Mouse (Mus musculus) layer of hippocampus, postnatal 25 days (tissue): ENCODE results near the gene Garnl3. TPM values are rescaled to one million over a fixed set of nuclear protein-coding genes. Genes with fewer than 3 reads are reported as not detected.
"Not testable (repeated sequence)": the region's sequence is repeated elsewhere in the genome, so short reads cannot be mapped to it uniquely, and the experiment has no call there.

Experiments used
- DNase-seq, 2 experiments: peaks; one replicate each; pipeline ENCODE4 v3.0.0; 2022; ENCODE audit warnings: mixed read lengths in 2 of 2, low spot score in 1 of 2; ENCODE audit errors: extremely low spot score in 1 of 2
- total RNA-seq, 2 experiments: library from RNA; stranded (reverse); gene quantifications; 2 replicates each; pipeline ENCODE4 v1.2.3; 2021

The Garnl3 gene
- total RNA-seq, 2 experiments from 2014 or later, result 37.5 to 44.8 TPM

- no peak for DNase-seq
Observed at GRCm38 (mm10) chr2:33158895-33159294, 27.4 kb upstream of the Garnl3 start.

DNA sequence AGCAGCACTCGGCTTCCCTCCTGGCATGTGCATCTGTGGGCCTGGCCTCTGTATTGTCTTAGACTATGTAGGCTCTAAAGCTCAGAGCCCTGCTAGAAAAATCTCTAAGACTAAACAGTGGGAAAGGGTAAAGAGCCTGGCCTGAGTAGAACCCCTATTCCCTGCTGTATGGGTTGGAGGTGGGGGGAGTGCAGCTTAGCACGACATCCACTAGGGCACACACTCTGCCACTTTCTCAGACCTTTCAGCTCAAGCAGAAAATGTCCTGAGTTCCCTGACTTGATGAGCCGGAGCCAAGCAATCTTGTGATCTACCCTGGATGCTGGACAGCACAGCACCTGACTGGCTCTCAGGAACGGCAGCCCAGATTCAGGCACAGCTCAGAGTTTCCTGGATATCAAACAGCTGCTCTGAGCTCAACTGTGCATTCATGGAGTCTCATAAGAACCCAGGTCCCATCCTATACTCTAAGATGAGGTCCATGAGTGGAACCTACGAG, 24.9 kb upstream of the Garnl3 start:
- DNase-seq, result no peak

DNA sequence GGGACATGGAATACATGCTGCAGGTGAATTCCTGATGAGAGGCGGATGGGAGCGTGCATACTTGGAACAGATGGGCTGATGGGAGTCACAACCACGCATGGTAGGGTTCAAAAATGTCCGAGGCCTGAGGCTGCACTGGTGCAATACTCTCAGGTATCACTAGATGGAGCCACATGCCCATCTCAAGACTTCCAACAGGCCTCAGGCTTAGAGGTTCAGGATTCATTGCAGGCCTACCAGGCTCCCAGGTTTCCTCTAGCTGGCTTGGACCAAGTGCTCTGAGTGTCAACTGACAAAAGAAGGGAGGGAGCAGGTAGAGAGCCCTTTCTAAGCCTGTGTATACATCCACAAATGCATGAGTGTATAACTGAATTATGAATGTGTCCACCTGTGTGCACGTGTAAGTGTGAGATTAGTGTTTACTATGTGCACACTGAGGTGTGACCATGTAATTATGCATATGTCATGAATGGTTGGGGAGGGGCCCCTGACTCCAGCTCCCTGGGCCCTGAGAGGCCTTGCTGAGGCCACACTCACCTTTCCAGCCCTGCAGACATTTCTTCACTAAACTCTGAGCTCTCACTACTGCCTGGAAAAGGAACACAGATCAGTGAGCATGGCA, 23.4 kb upstream of the Garnl3 start:
- DNase-seq, result peak; percentile 66 to 83

GRCm38 (mm10) chr2:33146994-33147393, 15.5 kb upstream of the Garnl3 start:
- DNase-seq, result no peak

DNA sequence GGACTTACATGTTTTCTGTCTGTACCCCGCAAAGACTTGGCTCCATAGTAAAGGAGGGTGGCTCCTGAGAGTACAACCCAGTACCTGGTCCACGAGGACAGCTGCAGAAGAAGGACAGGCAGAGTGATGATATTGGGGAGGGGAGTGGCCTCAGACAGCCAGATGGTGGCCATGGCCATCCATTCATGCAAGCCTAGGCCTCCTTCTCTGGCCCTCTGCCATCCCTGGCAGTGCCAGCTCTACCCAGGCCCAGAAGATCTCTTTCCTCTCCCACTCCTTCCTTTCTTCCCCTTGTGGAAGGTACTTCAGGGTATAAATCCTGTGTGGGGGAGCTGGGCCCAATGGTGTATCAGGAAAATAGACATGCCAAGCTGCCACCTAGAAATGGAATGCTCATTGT, 11.8 kb upstream of the Garnl3 start:
- no peak for DNase-seq

GRCm38 (mm10) chr2:33138491-33138890, 7.0 kb upstream of the Garnl3 start:
- no peak for DNase-seq

- DNase-seq, result no peak
Observed at GRCm38 (mm10) chr2:33137731-33138130, 6.3 kb upstream of the Garnl3 start.

DNA sequence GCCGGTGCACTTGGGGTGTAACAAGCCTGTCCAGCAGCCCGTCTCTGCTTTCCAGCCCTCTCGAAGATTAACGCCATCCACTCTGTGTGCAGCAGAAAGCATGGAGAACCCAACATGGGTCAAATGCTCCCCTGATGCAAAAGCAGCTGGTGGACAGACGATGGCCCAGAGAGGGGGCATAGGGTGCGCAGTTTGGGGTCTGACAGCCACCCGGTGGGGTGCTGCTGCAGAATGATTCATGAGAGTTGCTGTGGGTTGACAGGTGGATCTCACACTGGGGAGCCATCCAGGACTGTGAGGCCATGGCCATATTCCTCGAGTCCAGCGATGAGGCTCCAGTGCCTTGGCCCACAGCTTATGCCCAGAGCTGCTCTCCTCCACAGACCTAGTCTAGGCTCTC, 5.8 kb upstream of the Garnl3 start:
- no peak for DNase-seq

- DNase-seq, result no peak
Observed at GRCm38 (mm10) chr2:33136366-33136765, 4.9 kb upstream of the Garnl3 start.

DNA sequence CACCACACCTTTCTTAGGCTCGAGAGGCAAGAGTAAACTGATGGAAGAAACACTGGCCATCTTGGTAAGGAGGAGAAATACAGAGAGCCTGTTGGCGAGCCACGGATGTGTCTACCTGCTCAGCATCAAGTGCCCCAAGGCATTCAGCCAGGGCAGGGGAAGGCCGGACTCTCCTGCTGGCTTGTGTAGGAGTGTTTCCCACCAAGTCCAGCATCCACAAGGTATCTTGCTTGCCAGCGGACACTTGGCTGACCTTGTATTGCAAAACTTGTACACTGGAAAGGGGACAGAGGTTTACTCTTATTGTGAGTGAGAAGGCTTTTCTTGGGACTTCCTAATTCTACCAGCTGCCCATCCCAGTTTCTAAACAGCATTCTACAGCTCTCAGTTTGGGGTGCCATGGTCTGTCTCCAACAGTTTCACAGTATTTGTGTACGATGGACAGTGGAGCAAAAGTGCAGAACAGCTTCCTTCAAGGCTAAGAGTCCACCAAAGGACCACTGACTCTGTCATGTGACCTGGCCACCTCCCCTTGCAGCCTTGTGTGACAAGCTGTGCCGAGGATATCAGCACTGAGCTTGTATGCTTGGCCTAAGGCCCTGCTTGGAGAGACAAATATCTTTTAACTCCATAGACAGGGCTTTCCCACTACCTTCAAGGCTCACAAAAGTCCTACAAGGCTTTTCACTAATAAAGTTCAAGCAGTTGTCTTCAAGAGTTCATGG, 3.5 kb upstream of the Garnl3 start:
- DNase-seq, result no peak

DNA sequence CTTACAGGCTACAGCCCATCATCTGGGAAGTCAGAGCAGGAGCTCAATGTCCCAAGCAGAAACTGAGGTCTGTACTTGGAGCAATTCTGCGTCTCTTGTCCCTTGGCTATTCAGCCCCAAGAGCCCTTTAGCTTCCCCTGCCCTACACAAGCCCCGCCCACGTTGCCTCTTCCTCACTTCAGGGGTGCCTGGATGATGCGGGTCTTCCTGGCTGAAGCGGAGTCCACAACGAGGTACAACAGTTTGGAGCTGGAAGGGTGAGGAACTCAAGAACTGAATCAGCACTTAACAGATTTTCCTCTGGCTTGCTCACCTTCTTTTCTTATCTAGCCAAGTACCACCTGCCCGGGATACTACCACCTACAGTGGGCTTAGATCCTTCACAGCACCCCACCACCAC, 852 bp upstream of the Garnl3 start:
- no peak for DNase-seq

DNA sequence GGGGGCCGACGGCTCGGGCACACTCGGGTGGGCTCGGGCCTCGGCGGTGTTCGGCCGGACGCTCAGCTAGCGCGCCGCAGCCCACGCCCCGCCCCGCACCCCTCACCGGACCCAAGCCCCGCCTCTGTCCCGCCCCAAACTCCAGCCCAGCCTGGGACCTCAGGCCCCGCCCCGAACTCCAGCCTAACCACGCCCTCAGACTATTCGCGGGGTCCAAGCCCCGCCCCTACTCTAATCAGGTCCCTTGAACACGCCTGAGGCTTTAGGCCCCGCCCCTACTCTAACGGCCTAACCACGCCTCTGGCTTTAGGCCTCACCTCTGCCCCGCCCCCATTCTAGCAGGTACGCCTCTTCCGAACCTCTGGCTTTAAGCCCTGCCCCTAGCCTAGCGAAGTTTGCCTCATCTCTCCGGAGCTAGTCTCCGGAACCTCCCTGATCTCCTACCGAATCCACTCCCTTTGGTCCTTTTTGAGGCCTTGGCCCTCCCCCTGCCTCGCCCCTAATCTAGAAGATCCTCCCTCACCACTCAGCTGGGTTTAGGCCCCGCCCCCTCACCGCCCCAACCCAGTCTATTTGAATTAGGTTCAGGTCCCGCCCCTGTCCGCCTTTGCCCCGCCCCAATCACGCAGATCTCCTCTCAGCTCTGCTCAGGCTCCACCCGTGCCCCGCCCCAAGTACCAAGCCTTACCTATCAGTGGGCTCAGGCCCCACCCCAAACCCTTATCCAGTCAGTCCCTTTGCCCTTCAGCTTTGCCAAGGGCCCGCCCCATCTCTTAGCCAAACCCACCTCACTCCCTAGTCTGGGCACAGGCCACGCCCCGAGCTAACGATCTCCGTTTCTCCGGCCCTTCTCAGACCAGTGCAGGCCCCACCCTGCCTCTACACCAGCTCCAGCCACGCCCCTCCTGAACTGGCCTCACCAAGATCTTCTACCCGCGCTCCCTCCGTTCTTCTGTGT, 649 bp downstream of the Garnl3 start:
- DNase-seq, result peak; percentile 80 to 81

GRCm38 (mm10) chr2:33130141-33130525, 1.3 kb downstream of the Garnl3 start:
- DNase-seq, result no peak

DNA sequence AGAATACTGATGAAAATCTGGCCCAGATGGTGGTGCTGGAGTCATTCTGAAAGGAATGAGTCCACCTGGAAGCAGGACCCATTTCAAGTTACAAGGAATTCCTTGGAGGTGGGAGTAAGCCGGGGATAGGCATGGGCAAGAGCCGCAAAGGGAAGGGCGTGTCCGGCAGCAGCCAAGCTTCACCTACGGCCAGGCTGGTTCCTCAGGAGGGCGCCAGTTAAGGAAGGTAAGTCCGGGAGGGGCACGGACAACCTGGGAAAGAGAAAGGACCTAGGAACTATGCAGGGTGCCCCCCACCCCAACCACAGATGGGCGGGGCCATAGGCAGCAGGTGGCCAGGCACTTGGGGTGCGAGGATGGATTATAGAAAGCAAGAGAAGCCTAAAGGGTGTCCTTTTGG, 1.8 kb downstream of the Garnl3 start:
- no peak for DNase-seq

DNA sequence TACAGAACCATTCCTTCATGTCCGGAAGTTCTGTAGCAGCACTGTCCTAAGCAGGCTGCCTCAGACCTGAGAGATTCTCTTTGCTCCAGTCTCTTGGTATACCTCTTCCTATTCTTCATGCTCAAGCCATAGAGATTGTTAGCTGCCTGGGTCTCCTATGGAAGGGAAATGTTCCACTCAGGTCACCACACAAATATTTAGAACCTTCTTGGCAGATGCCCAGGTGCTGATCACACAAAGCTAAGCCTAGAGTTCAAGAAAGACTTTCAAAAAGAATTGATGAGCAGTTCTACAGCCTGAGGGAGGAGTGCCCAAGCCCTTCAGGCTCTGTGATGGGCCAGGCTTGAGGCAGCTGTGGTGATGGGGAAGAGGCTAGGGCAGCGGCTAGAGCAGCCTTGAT, 2.4 kb downstream of the Garnl3 start:
- DNase-seq, result no peak

DNA sequence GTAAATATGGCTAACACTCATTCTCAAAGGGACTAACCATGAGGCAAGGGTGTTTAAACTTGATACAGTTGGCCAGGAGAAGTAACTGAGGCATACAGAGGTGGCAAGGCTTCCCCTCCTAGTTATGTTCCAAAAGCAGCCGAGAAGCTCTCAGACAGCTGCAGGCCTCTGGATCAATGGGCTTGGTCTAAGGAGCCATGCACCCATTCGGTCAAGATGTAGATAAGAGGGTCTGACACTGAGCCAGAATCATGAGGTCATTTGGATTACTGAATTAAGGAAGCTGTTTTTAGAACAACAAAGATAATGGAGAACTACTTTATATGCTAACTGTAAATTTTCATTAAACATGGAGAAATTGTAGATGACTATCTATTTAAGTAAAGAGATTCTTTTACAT, 4.2 kb downstream of the Garnl3 start:
- DNase-seq, result no peak

- DNase-seq, result no peak
Observed at GRCm38 (mm10) chr2:33122856-33123255, 8.6 kb downstream of the Garnl3 start.

DNA sequence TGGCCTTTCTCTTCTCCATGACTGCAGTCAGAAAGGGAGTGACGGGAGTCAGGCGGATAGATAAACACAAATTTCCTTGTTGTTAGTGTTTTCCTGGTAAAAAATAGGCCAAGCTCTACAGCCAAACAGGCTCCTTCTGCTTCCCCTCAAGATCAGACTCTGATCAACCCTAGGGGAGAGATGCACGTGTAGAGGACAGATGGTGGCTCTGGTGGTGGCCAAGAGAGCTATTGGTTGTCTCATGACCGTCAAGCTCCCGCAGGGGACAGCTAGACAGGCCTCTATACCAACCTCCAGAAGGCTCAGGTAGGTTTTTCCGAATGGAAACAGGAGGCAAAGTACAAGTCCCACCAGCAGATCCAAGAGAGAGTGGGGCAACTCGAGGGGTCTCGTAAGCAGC, 30.9 kb downstream of the Garnl3 start:
- DNase-seq, result no peak

DNA sequence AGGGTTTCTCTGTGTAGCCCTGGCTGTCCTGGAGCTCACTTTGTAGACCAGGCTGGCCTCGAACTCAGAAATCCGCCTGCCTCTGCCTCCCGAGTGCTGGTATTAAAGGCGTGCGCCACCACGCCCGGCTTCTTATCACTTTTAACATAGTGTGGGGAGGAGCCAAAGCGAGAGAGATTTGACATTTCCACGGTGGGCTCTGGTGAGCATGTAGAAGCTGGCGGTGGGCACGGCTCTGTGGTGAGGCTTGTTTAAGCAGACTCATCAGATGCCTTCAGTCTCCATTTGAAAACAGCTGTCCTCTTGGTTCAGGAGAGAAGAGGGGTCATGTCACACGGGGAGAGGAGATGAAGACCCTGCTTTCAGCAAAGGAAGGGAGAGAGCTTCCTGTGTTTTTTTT, 34.1 kb downstream of the Garnl3 start:
- DNase-seq, result not testable (repeated sequence)

DNA sequence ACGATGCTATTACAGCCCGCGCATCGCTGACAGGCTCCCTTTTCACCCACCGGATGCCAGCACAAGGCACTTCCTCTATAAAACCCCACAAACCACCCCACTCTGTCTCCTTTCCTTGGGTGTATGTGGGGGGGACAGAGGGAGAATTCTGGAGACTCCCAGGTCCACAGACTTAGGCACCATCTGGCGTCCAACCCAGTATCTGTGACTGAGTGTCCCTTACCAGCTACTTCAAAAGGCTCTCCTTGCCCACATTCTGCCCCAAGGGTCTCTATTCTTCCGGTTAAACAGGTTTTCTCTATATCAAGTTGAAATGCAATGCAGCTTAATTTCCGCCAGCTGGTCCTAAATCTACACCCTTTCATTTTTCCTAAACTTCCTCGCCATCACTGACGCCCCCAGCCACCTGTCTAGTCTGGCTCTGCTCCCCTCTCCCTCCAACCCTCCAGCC, 36.2 kb downstream of the Garnl3 start:
- no peak for DNase-seq
